Mouse (Mus musculus) retina, adult 2 months (tissue): ENCODE measurements around the gene Ppig.

Source experiments
- DNase-seq: peaks from one replicate; pipeline ENCODE4 v3.0.0-alpha.2; 2012; ENCODE audit warnings: low read depth, low spot score

The Ppig gene

GRCm38 (mm10) chr2:69763340-69763739 lies 41.0 kb downstream of the Ppig start:
- DNase-seq: no peak

- DNase-seq: no peak
Observed at GRCm38 (mm10) chr2:69764716-69765115, 42.4 kb downstream of the Ppig start.

GRCm38 (mm10) chr2:69773331-69773730 lies 51.0 kb downstream of the Ppig start:
- no peak for DNase-seq

DNA sequence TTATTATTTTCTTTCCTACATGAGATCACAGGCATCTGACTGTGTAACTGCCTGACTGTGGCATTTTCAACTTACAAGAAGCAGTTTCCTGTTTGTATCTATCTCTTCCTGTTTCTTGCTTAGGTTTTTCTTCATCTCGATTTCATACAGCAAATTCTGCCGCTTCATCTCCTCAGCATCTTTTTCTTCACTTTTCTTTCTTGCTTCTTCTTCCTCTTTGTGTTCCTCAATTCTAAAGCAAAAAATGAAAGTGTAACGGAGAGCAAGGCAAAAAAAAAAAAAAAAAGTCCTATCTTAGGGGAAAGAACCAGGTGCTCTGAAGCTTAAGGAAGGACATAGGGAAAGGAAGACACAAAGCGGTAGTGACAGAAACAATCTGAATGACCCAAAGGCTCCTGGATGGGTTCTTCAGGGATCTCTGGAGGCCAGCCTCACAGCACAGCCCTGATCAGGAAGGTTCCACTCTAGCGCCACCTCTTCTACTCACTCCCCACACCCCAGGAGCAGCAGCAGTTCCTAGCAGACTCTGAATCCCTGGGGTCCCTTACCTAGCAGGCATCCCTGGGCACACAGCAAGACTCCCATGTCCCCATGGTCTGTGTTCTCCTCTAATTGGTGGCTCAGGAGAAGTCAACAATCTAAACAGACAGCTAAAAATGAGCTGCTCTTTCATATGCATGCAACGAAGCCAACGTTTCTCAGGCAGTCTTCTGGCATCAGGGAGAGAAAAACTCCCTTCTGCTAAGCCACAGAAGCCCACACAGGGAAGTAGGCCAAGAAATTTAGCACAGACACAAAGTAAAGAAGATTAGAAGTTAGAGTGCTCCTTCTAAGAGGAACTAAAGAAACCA lies 55.9 kb downstream of the Ppig start:
- DNase-seq: no peak

DNA sequence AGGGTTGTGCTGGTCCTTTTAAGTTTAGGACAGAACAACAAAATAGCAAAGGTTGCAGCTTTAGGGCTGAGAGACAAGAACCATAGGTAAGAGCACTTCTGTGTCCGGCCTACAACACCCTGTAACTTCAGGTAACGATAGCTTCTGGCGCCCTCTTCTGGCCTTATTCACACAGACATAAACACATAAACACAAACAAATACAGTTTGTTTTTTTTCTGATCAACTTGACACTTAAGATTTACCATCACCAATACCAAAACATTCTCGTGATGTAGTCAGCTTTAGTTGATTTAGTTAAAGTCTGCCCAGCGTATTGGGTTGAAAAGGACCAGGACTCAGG lies 56.5 kb downstream of the Ppig start:
- DNase-seq: no peak

GRCm38 (mm10) chr2:69788974-69789373 lies 66.6 kb downstream of the Ppig start:
- no peak for DNase-seq

DNA sequence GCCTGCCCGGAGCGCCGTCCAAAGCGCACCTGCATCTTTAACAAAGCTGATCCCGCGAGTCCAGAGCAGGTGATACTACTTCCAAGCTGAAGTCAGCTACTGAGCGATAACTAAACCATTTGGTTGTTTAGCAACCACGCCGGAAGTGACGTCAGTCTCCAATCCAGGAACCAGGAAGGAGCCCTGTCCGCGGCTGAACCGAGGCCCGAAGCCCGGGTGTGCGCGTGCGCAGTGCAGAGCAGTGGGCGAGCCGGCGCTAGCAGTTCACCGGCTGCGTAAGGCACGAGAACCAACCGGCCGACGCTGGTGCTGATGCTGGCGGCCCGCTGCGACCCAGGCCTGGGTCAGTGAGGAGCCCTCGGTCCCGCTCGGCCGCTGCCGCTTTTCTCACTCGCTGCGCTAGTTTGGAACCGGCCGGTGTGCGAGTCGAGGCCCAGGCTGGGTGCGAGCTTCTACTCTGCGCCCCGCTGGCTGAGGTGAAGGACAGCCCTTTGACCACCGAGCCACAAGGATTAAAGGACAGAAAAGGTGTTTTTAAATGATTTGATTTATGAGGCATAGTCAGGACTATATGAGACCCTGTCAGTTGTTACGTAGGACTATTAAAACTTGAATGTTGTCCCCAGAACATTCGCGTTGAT lies 67.2 kb downstream of the Ppig start, which contains the start of the genes Ccdc173 and Phospho2:
Gene Ccdc173, minus strand, starts transcription at position 147 of the 641 bp plus-strand sequence.
Gene Phospho2, plus strand, starts transcription at position 195 of the 641 bp plus-strand sequence.
- DNase-seq: peak; percentile 98

DNA sequence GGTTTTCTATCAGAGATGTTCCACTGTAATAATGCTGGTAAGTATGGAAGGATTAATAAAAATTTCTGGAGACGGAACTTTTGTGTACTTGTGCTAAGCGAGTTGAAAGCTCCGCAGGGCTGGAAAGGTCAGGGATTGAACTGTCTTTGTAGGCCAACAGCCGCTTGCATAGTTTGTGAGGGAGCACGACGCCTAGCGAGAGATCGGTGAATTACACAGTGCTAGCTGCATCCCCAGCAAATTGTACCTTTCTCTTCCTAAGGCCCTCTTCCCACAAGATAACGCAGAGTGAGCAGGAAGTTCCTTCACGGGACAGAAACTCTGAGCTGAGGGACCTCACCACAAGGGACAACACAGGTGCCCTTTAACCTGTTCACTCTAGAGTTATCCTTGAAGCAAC lies 67.9 kb downstream of the Ppig start:
- peak; percentile 69 for DNase-seq

- DNase-seq: no peak
Observed at GRCm38 (mm10) chr2:69790722-69791121, 68.4 kb downstream of the Ppig start.

DNA sequence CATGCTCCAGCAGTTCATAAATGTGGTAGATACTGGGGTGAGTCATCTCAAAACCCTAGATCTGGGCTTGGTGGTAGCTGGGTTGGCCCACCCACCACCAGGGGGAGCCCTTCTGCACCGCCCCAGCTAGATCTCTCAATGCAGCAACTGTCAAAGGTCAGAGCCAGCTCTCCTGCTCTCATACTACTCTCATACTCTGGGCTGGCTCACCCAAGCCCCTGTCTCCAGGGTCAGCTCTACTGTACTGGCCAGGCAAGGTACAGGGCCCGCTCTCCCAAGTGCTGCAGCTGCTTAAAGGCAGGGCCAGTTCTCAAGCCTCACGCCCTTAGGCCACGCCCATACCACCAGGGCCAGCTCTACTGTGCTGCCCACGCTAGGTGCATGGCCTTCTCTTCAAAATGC lies 80.6 kb downstream of the Ppig start:
- no peak for DNase-seq
